ENCODE assay signal across 9 mouse cellular contexts in the genomic region with DNA sequence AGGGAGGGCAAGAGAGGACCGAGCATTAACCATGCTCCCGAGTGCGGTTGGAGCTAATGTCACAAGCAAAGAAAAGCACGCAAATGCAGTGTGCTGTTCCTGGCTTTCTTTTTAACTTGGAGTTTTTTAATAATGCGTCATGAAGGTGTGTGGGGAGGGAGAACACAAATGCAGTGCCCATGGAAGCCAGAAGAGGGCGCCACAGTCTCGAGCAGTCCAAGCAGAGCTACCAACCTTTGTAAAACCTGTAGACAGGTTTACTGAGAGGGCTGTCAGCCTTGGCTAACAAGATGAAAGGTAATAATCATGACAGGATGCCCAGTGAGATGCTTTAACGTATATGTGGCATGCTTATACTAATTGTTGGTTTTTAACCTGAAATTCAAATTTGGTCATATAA. TPM values are rescaled to one million over a fixed set of nuclear protein-coding genes. Genes with fewer than 3 reads are reported as not detected.
A peak's percentile ranks its signal among the peaks of the same experiment; 100 is the strongest.
DNase-seq lines count a peak whose midpoint lies in the region; ATAC-seq and TF ChIP-seq lines count a peak whose summit lies in the region.
"Had no signal": no experiment of that assay in that cellular context is flagged by ENCODE, and none has a peak within 500 bp of the region (broad histone marks: within the 10 kb centered on the region; RNA-seq: fewer than 3 reads in every experiment).

No protein-coding gene starts in this region.

- 7% methylated on average over 8 of the region's 8 CpGs for WGBS in kidney, postnatal 0 days
- WGBS in liver, embryonic 11.5 days = 13% methylated on average over 8 of the region's 8 CpGs
- WGBS in neural tube, embryonic 11.5 days = 8% methylated on average over 8 of the region's 8 CpGs

- no peak; the same call in 1 of the 2 replicates for ATAC-seq in kidney, postnatal 0 days (replicated peaks; ENCODE audit: low FRiP score, low read depth)
- no peak for ATAC-seq in liver, embryonic 11.5 days (replicated peaks; ENCODE audit: low FRiP score)
- no peak for ATAC-seq in neural tube, embryonic 11.5 days (ENCODE audit: insufficient read depth, low FRiP score, low TSS enrichment)

- no peaks in the 10 kb centered on the region for H3K9me3 ChIP-seq in kidney, postnatal 0 days (replicated peaks; ENCODE audit: low read length)
- H3K9me3 ChIP-seq in liver, embryonic 11.5 days (ENCODE audit: control insufficient read depth, low read length) = no peaks in the 10 kb centered on the region
- H3K9me3 ChIP-seq in neural tube, embryonic 11.5 days (ENCODE audit: control insufficient read depth, low read length) = no peaks in the 10 kb centered on the region

- DNase-seq in ovary, postnatal 10 days (ENCODE audit: low spot score) = peak; percentile 48
- no peak for DNase-seq in ovary, adult 18-20 months (ENCODE audit: low spot score)
- peak; percentile 83 to 86 for DNase-seq in cerebellum, postnatal 36 days
- DNase-seq in gastrocnemius, adult 8-10 months (ENCODE audit: low spot score in 2 of 2) = peak; percentile 47 to 50
- peak; percentile 75 for DNase-seq in kidney, postnatal 0 days (ENCODE audit: low spot score)
- peak; percentile 58 for DNase-seq in liver, embryonic 11.5 days (ENCODE audit: low spot score)
- DNase-seq in neural tube, embryonic 11.5 days (ENCODE audit: low spot score) = peak; percentile 69
- peak; percentile 42 for DNase-seq in telencephalon, adult 2 months (ENCODE audit: low read depth, low spot score)

- H3K9ac ChIP-seq in kidney, postnatal 0 days (ENCODE audit: low read depth, low read length) = no peak overlapping the region
- H3K9ac ChIP-seq in liver, embryonic 11.5 days (ENCODE audit: low read depth, low read length) = no peak overlapping the region
- no peak overlapping the region for H3K9ac ChIP-seq in neural tube, embryonic 11.5 days (ENCODE audit: low read length)

- TF ChIP-seq CTCF in kidney, postnatal 0 days (IDR thresholded peaks at IDR 0.05; ENCODE audit: low read depth) = peak; percentile 90

- H3K27ac ChIP-seq in kidney, postnatal 0 days = no peak overlapping the region
- H3K27ac ChIP-seq in liver, embryonic 11.5 days (ENCODE audit: low read depth, low read length) = no peak overlapping the region
- H3K27ac ChIP-seq in neural tube, embryonic 11.5 days (ENCODE audit: low read depth, low read length) = no peak overlapping the region

- no peak overlapping the region for H3K4me3 ChIP-seq in kidney, postnatal 0 days (replicated peaks; ENCODE audit: low read depth, low read length)
- no peak overlapping the region for H3K4me3 ChIP-seq in liver, embryonic 11.5 days (ENCODE audit: low read depth, low read length)
- no peak overlapping the region for H3K4me3 ChIP-seq in neural tube, embryonic 11.5 days (ENCODE audit: low read depth, low read length)
- H3K4me3 ChIP-seq: erythroblast, embryonic 14.5 days had no signal

- peaks cover 7% of the 10 kb centered on the region; the same call in 1 of the 2 replicates for H3K4me1 ChIP-seq in kidney, postnatal 0 days (replicated peaks; ENCODE audit: insufficient read depth, low read length)
- peaks cover 5% of the 10 kb centered on the region; the same call in 1 of the 2 replicates for H3K4me1 ChIP-seq in liver, embryonic 11.5 days (replicated peaks; ENCODE audit: control insufficient read depth, insufficient read depth, low read length)
- peaks cover 3% of the 10 kb centered on the region; the same call in 1 of the 2 replicates for H3K4me1 ChIP-seq in neural tube, embryonic 11.5 days (ENCODE audit: control insufficient read depth, insufficient read depth, low read length)

- H3K4me2 ChIP-seq in kidney, postnatal 0 days (ENCODE audit: low read length) = peak overlapping the region; percentile 35
- 0 out of 2 replicates have a peak overlapping the region, but pooled peaks have one; percentile 3 for H3K4me2 ChIP-seq in liver, embryonic 11.5 days
- H3K4me2 ChIP-seq in neural tube, embryonic 11.5 days (ENCODE audit: low read depth) = no peak overlapping the region

- no peaks in the 10 kb centered on the region for H3K36me3 ChIP-seq in kidney, postnatal 0 days (ENCODE audit: insufficient read depth, low read length)
- H3K36me3 ChIP-seq in liver, embryonic 11.5 days (ENCODE audit: control insufficient read depth, insufficient read depth, low read length) = no peaks in the 10 kb centered on the region
- H3K36me3 ChIP-seq in neural tube, embryonic 11.5 days (ENCODE audit: control insufficient read depth, insufficient read depth, low read length) = no peaks in the 10 kb centered on the region

- H3K27me3 ChIP-seq in kidney, postnatal 0 days (ENCODE audit: insufficient read depth, low read length) = no peaks in the 10 kb centered on the region
- H3K27me3 ChIP-seq in liver, embryonic 11.5 days (replicated peaks; ENCODE audit: control insufficient read depth, insufficient read depth, low read length) = no peaks in the 10 kb centered on the region; the same call in 1 of the 2 replicates
- no peaks in the 10 kb centered on the region for H3K27me3 ChIP-seq in neural tube, embryonic 11.5 days (ENCODE audit: control insufficient read depth, insufficient read depth, low read length)

RNA-seq across cellular contexts. Expression of a gene that starts 6.6 kb away (rescaled TPM):
- not detected for total RNA-seq in gastrocnemius, adult 8-10 months (2022)
- 0.16 and 0.20 TPM in 2 replicates for polyA plus RNA-seq in kidney, postnatal 0 days (2015; fragmentation: Nextera tagmentation; extraction: Ambion mirVana)
- polyA plus RNA-seq in liver, embryonic 11.5 days (2014; fragmentation: Nextera tagmentation; extraction: Ambion mirVana) = 0.29 TPM in 1 of 2 replicates, not detected in the other
- polyA plus RNA-seq in neural tube, embryonic 11.5 days (2014; fragmentation: Nextera tagmentation; extraction: Ambion mirVana) = 0.56 and 0.58 TPM in 2 replicates
- polyA plus RNA-seq: erythroblast, embryonic 14.5 days had no signal

RNA-seq across cellular contexts. Expression of a gene that starts 36.4 kb away (rescaled TPM):
- 1 to 10 TPM in 1 of 4 experiments, under 1 TPM in 3; 0.64 to 1.1 (median 0.95) TPM for total RNA-seq in gastrocnemius, adult 8-10 months (2022)
- 6.1 and 8.3 TPM in 2 replicates for polyA plus RNA-seq in kidney, postnatal 0 days (2015; fragmentation: Nextera tagmentation; extraction: Ambion mirVana)
- polyA plus RNA-seq in liver, embryonic 11.5 days (2014; fragmentation: Nextera tagmentation; extraction: Ambion mirVana) = 16.4 and 17.8 TPM in 2 replicates
- polyA plus RNA-seq in neural tube, embryonic 11.5 days (2014; fragmentation: Nextera tagmentation; extraction: Ambion mirVana) = 22.2 and 25.5 TPM in 2 replicates

RNA-seq across cellular contexts. Expression of a gene that starts 36.5 kb away (rescaled TPM):
- 1 to 10 TPM; 4.1 to 5.5 (median 4.7) TPM for total RNA-seq in gastrocnemius, adult 8-10 months (2022)
- 16.2 and 20.8 TPM in 2 replicates for polyA plus RNA-seq in kidney, postnatal 0 days (2015; fragmentation: Nextera tagmentation; extraction: Ambion mirVana)
- polyA plus RNA-seq in liver, embryonic 11.5 days (2014; fragmentation: Nextera tagmentation; extraction: Ambion mirVana) = 3.0 and 4.1 TPM in 2 replicates
- 11.8 and 13.6 TPM in 2 replicates for polyA plus RNA-seq in neural tube, embryonic 11.5 days (2014; fragmentation: Nextera tagmentation; extraction: Ambion mirVana)
- polyA plus RNA-seq: erythroblast, embryonic 14.5 days had no signal
